In genomic region chr17:28000851-28001250, GRCm38 (mm10) we compare ENCODE assay signal across 14 mouse cellular contexts.
DNase-seq lines count a peak whose midpoint lies in the region; ATAC-seq and TF ChIP-seq lines count a peak whose summit lies in the region.
"Had no signal": no experiment of that assay in that cellular context is flagged by ENCODE, and none has a peak within 500 bp of the region (broad histone marks: within the 10 kb centered on the region; RNA-seq: fewer than 3 reads in every experiment).

No protein-coding gene starts in this region.

- no peak for TF ChIP-seq CTCF in lung, embryonic 14.5 days (IDR thresholded peaks at IDR 0.05; ENCODE audit: low read depth)

- no peak overlapping the region for H3K4me2 ChIP-seq in lung, embryonic 14.5 days
- H3K4me2 ChIP-seq in intestine, embryonic 16.5 days (ENCODE audit: low read depth, low read length): no peak overlapping the region

- no peak overlapping the region for H3K9ac ChIP-seq in lung, embryonic 14.5 days
- H3K9ac ChIP-seq in intestine, embryonic 16.5 days (ENCODE audit: low read depth, low read length): no peak overlapping the region

- ATAC-seq in lung, embryonic 14.5 days (ENCODE audit: insufficient read depth): 0 out of 2 replicates have a peak, but pooled peaks have one; percentile 47
- peak; percentile 61 for ATAC-seq in intestine, embryonic 16.5 days

- peak overlapping the region; percentile 6 for H3K27ac ChIP-seq in lung, embryonic 14.5 days (ENCODE audit: low read depth)
- H3K27ac ChIP-seq in intestine, embryonic 16.5 days (ENCODE audit: low read length): no peak overlapping the region
- H3K27ac ChIP-seq: macrophage had no signal

- H3K27me3 ChIP-seq in lung, embryonic 14.5 days (ENCODE audit: insufficient read depth, low read length): no peaks in the 10 kb centered on the region
- no peaks in the 10 kb centered on the region for H3K27me3 ChIP-seq in intestine, embryonic 16.5 days (replicated peaks; ENCODE audit: control insufficient read depth, insufficient read depth, low read length)

- H3K9me3 ChIP-seq in lung, embryonic 14.5 days (ENCODE audit: low read depth, low read length): no peaks in the 10 kb centered on the region
- H3K9me3 ChIP-seq in intestine, embryonic 16.5 days (ENCODE audit: control insufficient read depth, low read length): no peaks in the 10 kb centered on the region

- 72% methylated on average over 1 of the region's 1 CpGs for WGBS in lung, embryonic 14.5 days
- 57% methylated on average over 1 of the region's 1 CpGs for WGBS in intestine, embryonic 16.5 days

- H3K4me3 ChIP-seq in lung, embryonic 14.5 days (ENCODE audit: low read depth, low read length): no peak overlapping the region
- no peak overlapping the region for H3K4me3 ChIP-seq in intestine, embryonic 16.5 days (ENCODE audit: low read length)
- H3K4me3 ChIP-seq: erythroblast, embryonic 14.5 days had no signal

- peak; percentile 40 for DNase-seq in embryo, embryonic 11 days
- no peak for DNase-seq in embryo, embryonic 10.5 days (ENCODE audit: low spot score)
- DNase-seq in lung, embryonic 14.5 days: no peak
- no peak for DNase-seq in lung, postnatal 25 days (ENCODE audit: low spot score)
- DNase-seq in NIH3T3 (ENCODE audit: low read depth): peak; percentile 36
- no peak for DNase-seq in kidney, adult 9 months
- no peak for DNase-seq in kidney, postnatal 4 days
- DNase-seq: B cell, adult 2 months; kidney, adult 18-20 months; right cerebral cortex, postnatal 4 days; thymus, adult 18-20 months had no signal

- peaks cover 32% of the 10 kb centered on the region for H3K36me3 ChIP-seq in lung, embryonic 14.5 days (ENCODE audit: insufficient read depth)
- no peaks in the 10 kb centered on the region for H3K36me3 ChIP-seq in intestine, embryonic 16.5 days (ENCODE audit: control insufficient read depth, insufficient read depth, low read length)

- no peaks in the 10 kb centered on the region for H3K4me1 ChIP-seq in lung, embryonic 14.5 days (ENCODE audit: insufficient read depth)
- H3K4me1 ChIP-seq in intestine, embryonic 16.5 days (ENCODE audit: control insufficient read depth, insufficient read depth, low read length): peaks cover 4% of the 10 kb centered on the region; the same call in 1 of the 2 replicates

Comparison
In these comparisons a context has a peak if more than half of its experiments do, and no peak if none do; other contexts are left out.
1. DNase-seq: peak in embryo, embryonic 11 days (single experiment) and NIH3T3 (single experiment); none in embryo, embryonic 10.5 days (single experiment), lung, embryonic 14.5 days (single experiment), lung, postnatal 25 days (single experiment), kidney, adult 9 months (single experiment) and kidney, postnatal 4 days (0 of 2).